Mouse (Mus musculus): Measurements from ENCODE around the gene Fscn2. TPM values are rescaled to one million over a fixed set of nuclear protein-coding genes. Genes with fewer than 3 reads are reported as not detected.

Gene Fscn2
- total RNA-seq, 4 experiments from 2014 or later = 0.37 to 1.2 TPM; not detected in 2

DNA sequence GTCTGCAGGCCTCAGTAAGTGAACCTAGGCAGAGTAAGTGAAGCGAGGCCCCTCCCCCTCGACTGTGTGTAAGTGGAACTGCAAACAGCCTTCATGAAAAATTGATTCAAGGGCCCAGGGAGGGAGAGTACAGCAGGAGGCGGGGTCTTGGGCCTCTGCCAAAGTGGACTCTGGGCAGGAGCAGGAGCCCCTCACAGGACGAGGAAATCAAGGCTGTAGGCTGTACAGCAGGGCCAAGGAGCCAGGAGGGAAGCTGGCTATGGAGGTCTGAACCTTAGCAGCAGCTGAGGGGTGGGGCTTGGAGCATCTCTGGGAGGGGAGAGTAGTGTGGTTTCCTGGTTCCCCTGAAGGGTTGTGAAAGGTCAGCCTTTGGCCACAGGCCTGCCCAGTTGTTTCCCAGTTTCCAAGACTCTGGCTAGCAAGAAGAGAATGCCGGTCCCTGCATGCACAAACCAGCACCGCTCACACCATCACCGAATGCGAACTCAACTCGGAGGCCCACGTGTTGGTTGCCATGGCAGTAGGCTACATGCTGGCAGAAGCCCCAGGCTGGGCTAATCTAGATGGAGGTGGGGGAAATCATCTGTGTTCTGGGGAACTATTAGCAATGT, 3.4 kb upstream of the Fscn2 start:
- DNase-seq (ENCODE audit: low spot score in 2 of 2) = peak in 1 of 2 experiments; percentile 75

DNA sequence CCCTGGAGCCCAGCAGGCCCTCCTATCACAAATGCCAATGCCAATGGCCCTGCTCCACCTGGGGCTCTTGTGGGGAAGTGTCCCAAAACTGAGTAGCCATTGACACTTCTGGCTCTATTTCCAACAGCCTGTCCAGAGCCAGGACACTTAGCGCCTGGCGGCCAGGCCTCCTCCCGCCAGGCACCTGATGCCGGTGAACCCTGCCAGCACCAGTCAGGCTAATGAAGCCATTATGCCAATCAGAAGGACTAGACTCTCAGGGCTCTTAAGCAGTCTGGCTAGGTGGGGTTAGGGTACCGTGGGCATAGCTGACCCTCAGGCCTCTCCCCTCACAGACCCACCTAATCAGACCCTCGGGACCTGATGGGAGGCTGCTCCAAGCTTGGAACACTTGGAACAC, 1.9 kb upstream of the Fscn2 start:
- DNase-seq (ENCODE audit: low spot score in 2 of 2) = no peak

GRCm38 (mm10) chr11:120360062-120360461, 1.3 kb upstream of the Fscn2 start:
- DNase-seq (ENCODE audit: low spot score in 2 of 2) = no peak

DNA sequence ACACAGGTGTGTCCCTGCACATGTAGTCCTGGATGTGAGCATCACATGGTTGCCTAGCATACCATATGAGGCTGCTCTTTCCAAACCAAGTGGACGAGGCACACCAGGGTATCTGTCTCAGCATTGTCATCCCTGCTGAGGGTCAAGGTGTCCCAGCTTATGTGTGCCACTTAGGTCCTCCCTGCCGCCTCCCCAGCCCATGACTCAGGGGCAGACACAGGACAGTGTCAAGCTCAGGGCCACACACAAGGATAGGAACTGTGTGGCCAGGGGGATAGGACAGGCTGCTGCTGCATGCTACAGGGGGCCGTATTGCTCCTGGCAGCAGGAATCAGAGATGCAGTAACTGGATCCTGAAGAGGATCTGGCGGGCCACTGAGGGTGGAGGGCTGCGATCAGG, 579 bp upstream of the Fscn2 start:
- DNase-seq (ENCODE audit: low spot score in 2 of 2) = no peak

DNA sequence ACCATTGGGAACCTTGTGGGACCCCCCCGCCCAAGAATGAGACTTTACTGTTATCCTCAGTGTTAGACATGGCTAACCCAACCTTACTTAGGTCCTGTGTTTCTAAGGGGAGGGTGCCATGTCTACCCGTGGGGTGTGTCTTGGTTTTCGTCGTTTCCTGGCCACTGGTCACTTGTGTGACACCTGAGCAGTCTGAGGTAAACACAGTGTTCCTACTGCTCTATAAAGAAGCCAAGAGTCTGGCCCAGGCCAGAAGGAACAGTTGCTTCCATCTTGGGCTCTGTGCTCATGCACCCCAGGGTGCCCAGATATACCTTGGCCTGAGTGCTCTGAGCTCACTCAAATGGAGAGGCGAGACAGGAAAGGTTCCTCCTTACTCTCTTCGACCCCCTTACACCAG, 1.6 kb downstream of the Fscn2 start:
- DNase-seq (ENCODE audit: low spot score in 2 of 2) = no peak

DNA sequence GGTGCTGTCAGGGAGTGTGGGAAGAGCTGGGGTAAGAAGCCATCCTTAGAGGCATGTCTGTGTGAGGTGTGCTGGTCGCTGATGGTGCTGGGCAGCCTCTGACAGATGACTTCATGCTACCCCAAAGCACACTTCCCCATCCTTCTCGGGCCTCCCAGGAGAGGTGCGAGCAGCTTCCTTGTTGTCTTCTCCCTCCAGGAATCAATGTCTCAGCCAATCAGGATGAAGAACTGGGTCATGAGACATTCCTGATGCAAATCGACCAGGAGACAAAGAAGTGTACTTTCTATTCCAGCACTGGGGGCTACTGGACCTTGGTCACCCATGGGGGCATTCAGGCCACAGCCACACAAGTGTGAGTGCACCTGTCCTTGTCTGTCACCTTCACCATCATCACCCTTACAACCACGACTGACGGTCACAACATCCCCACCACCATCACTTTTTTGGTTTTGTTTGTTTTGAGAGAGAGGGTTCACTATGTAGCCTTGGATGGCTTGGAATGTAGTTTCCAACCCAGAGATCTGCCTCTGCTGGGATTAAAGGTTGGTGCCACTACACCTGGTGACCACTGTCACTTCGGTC, 5.2 kb downstream of the Fscn2 start:
- no peak for DNase-seq (ENCODE audit: low spot score in 2 of 2)

GRCm38 (mm10) chr11:120369656-120370055, 8.3 kb downstream of the Fscn2 start:
- no peak for DNase-seq (ENCODE audit: low spot score in 2 of 2)

DNA sequence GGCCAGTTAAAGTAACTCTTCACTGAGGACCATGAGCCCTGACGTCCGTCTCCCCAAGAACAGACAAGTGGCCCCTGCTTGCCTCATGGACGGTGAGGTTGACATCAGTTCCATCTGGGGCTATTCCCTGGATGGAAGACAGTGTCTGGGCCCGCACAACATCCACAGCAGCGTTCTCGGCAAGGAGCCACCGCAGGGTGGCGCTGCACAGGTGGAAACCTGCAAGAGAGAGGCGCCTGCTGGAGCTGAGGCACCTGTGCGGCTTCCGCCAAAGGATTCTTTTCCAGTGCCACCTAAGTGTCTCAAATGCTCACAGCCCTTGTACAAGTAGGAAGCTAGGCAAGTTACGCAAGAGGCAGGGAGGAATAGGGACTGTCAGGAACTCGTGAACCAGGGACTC, 11.7 kb downstream of the Fscn2 start:
- DNase-seq (ENCODE audit: low spot score in 2 of 2) = no peak

- DNase-seq (ENCODE audit: low spot score in 2 of 2) = no peak
Observed at GRCm38 (mm10) chr11:120373820-120374586, 12.7 kb downstream of the Fscn2 start.

- DNase-seq (ENCODE audit: low spot score in 2 of 2) = no peak
Observed at GRCm38 (mm10) chr11:120375324-120375723, 14.0 kb downstream of the Fscn2 start.

DNA sequence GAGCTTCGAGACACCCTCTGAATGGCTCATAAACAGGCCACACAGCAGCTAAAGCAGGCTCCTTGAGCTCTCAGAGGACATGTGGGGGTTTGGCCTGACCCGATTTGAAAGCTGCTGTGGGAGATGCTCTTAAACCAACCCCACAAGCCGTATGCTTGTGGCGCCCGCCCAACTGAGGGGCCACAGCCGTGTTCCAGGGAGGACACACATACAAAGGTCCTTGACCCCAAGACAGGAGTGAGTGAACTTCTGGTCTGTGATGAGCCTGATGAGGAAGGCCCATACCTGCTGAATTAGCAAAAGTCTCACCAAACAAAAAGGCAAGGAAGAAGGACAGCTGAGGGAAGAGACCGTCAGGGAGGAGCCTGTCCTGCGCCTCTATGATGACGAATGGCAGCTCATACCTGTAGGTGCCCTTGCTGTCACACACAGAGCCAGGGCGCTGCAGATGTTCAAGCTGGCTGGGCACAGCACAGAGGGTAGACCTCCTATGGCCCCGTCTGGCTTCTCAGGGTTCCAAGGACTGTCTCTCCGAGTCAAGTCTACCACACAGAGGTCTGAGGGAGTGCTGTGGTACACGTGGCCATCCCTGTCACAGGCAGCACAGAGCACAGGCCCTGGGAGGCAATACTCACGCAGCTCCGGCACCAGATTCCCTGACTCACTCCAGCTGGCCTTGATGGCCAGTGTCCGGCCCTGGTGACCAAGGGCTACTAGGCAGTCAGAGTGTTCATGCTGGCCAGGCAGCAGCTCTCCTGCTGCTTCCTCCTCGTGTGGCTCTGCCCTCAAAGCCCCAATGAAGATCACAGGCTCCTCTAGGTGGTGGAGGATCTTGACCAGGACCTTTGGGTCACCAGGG, 15.2 kb downstream of the Fscn2 start:
- no peak for DNase-seq (ENCODE audit: low spot score in 2 of 2)

DNA sequence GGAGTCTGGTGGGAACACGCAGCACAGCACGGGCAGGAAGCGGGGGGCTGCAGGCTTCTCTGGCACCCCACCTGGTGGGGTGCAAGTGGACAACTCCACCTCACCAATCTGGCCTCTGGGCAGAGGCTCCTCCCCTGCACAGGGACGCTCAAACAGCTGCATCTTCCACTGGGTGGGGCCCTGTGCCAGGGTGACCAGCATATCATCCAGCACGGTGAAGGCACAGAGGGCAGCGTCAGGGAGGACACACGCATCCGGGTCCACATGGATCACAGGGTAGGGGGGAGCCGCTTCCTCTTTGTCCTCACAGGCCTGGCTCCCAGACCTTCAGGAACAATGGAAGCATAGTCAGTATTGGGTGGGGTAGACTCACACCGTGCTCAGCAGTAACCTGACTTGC, 16.0 kb downstream of the Fscn2 start:
- no peak for DNase-seq (ENCODE audit: low spot score in 2 of 2)

GRCm38 (mm10) chr11:120378031-120378610, 16.8 kb downstream of the Fscn2 start:
- DNase-seq (ENCODE audit: low spot score in 2 of 2) = no peak

- peak; percentile 74 to 83 for DNase-seq (ENCODE audit: low spot score in 2 of 2)
Observed at GRCm38 (mm10) chr11:120378611-120379540, 17.5 kb downstream of the Fscn2 start, which contains the start of gene Faap100. TSS of gene Faap100 (minus strand) at chr11:120378764.

DNA sequence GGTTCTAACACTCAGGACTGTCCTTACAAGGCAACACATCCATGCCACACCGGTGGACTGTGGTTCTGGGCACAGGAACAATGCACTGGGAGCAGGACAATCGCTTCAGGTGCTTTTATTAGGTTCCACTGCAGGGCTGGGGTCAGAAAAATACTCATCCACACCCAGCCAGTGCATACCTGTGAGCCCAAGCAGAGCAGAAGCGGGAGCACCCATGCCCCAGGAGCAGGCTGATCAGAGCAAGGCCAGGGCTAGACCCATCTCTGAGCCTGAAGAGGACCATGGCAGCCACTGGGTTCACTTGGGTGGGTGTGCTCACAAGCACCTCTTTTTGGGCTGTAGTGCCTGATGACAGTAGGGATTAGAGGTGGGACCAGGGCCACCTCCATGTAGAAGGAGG, 18.9 kb downstream of the Fscn2 start:
- no peak for DNase-seq (ENCODE audit: low spot score in 2 of 2)

DNA sequence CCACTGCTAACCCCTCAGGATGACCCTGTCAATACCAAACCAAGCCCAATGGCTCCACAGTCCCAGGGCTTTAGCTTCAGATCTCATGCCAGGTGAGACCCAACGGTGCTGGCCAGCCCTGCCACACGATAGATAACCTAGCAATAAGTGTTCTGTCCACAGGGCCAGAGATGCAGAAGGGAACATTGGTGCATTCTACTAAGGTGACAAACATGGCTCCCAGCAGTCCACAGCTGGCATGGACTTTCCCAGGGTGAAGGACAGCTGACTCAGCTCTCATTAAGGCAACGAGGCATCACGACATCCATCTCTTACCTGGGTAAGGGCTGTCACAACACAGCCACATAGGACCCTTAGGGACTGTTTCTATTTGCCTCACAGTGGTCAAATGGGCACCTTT, 19.8 kb downstream of the Fscn2 start:
- DNase-seq (ENCODE audit: low spot score in 2 of 2) = no peak

GRCm38 (mm10) chr11:120382509-120382908, 21.2 kb downstream of the Fscn2 start:
- DNase-seq (ENCODE audit: low spot score in 2 of 2) = peak in 1 of 2 experiments; percentile 74

- no peak for DNase-seq (ENCODE audit: low spot score in 2 of 2)
Observed at GRCm38 (mm10) chr11:120386632-120387031, 25.3 kb downstream of the Fscn2 start.

DNA sequence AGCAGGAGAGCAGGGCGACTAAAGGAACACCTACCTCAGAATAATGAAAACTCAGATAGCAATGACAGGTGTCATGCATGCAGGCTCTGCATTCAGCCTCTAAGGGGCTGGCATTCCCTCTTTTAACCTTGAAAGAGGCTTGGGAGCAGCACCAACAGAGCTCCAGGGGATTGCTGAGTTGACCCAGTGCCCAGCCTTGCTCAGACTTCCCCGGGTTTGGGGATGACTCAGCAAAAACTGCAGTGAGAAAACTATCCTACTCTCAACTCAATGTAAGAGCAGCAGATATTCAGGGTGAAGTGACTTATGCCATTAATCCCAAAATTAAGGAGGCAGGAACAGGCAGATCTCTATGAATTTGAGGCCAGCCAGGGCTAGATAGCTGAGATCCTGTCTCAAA, 25.8 kb downstream of the Fscn2 start:
- DNase-seq (ENCODE audit: low spot score in 2 of 2) = no peak

DNA sequence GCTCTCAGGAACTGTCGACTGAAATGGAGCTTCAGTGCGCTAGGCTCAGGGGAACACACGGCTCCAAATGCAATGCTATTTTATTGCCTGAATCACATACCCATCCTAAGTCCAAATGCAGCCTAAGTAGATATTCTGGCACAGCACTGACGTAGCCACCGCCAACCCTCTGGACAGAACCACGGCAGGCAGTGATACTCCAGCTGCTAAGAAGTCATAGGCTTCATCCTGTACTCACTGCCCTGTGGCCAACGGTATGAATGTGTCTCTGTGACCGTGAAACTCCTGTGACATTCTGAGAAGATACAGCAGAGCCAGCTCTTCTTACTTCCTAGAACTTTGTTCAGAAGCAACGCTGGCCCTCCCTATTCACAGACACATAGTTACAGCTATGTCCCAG, 27.2 kb downstream of the Fscn2 start:
- DNase-seq (ENCODE audit: low spot score in 2 of 2) = no peak
